Mouse (Mus musculus) midbrain, embryonic 15.5 days (tissue): Measurements from ENCODE around the gene Gm11397. TPM values are rescaled to one million over a fixed set of nuclear protein-coding genes. Genes with fewer than 3 reads are reported as not detected.
"Not testable (repeated sequence)": the region's sequence is repeated elsewhere in the genome, so short reads cannot be mapped to it uniquely, and the experiment has no call there.

Experiments
- ATAC-seq: fragments of 200-750 bp; cut with Nextera tagmentation; replicated peaks from 2 replicates; pipeline ENCODE4 v1.8.0; 2017; ENCODE audit warnings: moderate TSS enrichment
- H3K27ac ChIP-seq: fragments of 300-500 bp; sonication (generic); 2 replicates; pipeline ENCODE4 v1.5.1; 2015; ENCODE audit warnings: mild to moderate bottlenecking, inconsistent platforms
- H3K27me3 ChIP-seq: fragments of 300-500 bp; sonication (generic); replicated peaks from 2 replicates; pipeline ENCODE4 v1.6.1; 2015; ENCODE audit warnings: inconsistent platforms
- H3K36me3 ChIP-seq: fragments of 300-500 bp; sonication (generic); replicated peaks from 2 replicates; pipeline ENCODE4 v1.6.1; 2015; ENCODE audit warnings: inconsistent platforms
- H3K4me1 ChIP-seq: fragments of 300-500 bp; sonication (generic); 2 replicates; pipeline ENCODE4 v1.6.1; 2015; ENCODE audit warnings: inconsistent platforms
- H3K4me2 ChIP-seq: fragments of 300-500 bp; sonication (generic); 2 replicates; pipeline ENCODE4 v1.6.1; 2015; ENCODE audit warnings: inconsistent platforms, mild to moderate bottlenecking, moderate library complexity
- H3K4me3 ChIP-seq: fragments of 300-500 bp; sonication (generic); 2 replicates; pipeline ENCODE4 v1.5.1; 2015; ENCODE audit warnings: mild to moderate bottlenecking, inconsistent platforms
- H3K9ac ChIP-seq: fragments of 300-500 bp; sonication (generic); 2 replicates; pipeline ENCODE4 v1.6.1; 2015; ENCODE audit warnings: mild to moderate bottlenecking, inconsistent platforms
- H3K9me3 ChIP-seq: fragments of 300-500 bp; sonication (generic); 2 replicates; pipeline ENCODE4 v1.6.1; 2016; ENCODE audit warnings: inconsistent platforms
- WGBS: fragments of 180-500 bp; shearing (Covaris S2); methylation state at CpG from one replicate; pipeline ENCODE4 v1.1.7; 2015; ENCODE audit warnings: mixed read lengths; 5-methylcytosine and 5-hydroxymethylcytosine counted together
- polyA plus RNA-seq: library from polyadenylated mRNA; unstranded; fragments of >200 nt; fragmentation: Nextera tagmentation; extraction: Ambion mirVana; gene quantifications from 2 replicates; pipeline ENCODE4 v1.2.1, GENCODE M21; 2015

Gm11397 gene
- polyA plus RNA-seq: not detected in 2 replicates

DNA sequence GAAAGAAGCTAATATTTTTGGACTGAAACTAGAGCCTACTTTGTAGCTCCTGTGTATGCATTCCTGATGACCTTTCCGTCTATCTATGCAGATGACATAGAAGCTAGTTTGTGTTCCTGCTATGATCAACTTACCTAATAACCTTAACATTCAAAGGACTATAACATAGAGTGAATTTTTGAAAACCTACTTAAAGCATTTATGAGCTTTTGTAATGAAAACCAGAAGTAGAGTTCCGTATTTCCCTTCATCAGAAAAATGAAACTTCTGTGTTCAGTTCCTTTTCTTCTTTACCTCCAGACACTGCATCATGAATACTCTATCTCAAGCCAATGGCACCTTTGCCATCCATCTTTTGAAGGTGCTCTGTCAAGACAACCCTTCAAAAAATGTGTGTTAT, at the start of gene Gm11397:
Gene Gm11397 (plus strand): TSS at position 301 of the 400 bp plus-strand sequence.
- H3K4me1 ChIP-seq, H3K4me2 ChIP-seq, H3K9me3 ChIP-seq, H3K4me3 ChIP-seq, ATAC-seq, H3K36me3 ChIP-seq, H3K27me3 ChIP-seq, H3K9ac ChIP-seq, H3K27ac ChIP-seq: not testable (repeated sequence)
- 84% methylated on average over 2 of the region's 2 CpGs for WGBS

- ATAC-seq, H3K9ac ChIP-seq, H3K27ac ChIP-seq, H3K4me3 ChIP-seq, H3K4me2 ChIP-seq, H3K9me3 ChIP-seq, H3K36me3 ChIP-seq, H3K27me3 ChIP-seq, H3K4me1 ChIP-seq: not testable (repeated sequence)
- WGBS: 100% methylated on average over 1 of the region's 1 CpGs
Observed at GRCm38 (mm10) chr13:33356666-33357065, 38.9 kb upstream of the Gm11397 start.

DNA sequence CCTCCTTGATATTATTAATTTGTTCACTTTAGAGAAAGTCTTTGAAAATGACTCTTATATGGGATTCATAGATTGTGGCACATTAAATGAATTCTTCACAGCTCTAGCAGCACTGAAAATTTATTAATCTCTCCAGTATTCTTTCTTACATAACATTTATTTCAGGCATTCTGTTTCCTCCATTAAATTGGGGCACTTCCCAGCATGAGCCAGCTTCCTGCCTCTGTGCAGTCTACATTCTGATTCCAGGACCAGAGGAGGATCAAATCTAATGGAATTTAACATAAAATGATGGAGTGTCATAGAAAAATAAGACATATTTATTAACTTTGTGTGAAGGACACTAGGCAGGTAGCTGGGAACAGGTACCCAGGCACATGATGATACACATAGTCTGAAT, 37.2 kb downstream of the Gm11397 start:
- not testable (repeated sequence) for H3K27ac ChIP-seq, ATAC-seq

More for the DNA sequence above, 37.2 kb downstream of the Gm11397 start:
- not testable (repeated sequence) for H3K36me3 ChIP-seq, H3K9ac ChIP-seq, H3K4me2 ChIP-seq, H3K4me1 ChIP-seq, H3K4me3 ChIP-seq, H3K9me3 ChIP-seq, H3K27me3 ChIP-seq

Other genes starting within 250 kb of the Gm11397 start
- gene Serpinb9c, start 236.0 kb upstream of the Gm11397 start, polyA plus RNA-seq: not detected in 2 replicates
- gene Serpinb9d, start 202.8 kb upstream of the Gm11397 start, polyA plus RNA-seq: not detected in 2 replicates
- gene Serpinb9e, start 146.1 kb upstream of the Gm11397 start, polyA plus RNA-seq: not detected in 2 replicates
- gene Serpinb9f, start 71.7 kb upstream of the Gm11397 start, polyA plus RNA-seq: not detected in 2 replicates
- gene Serpinb9g, start 89.0 kb downstream of the Gm11397 start, polyA plus RNA-seq: not detected in 2 replicates